Mouse (Mus musculus) ES-Bruce4 (cell line): ENCODE data around the gene Catsperz. TPM values are rescaled to one million over a fixed set of nuclear protein-coding genes. Genes with fewer than 3 reads are reported as not detected.
"Not testable (repeated sequence)": the region's sequence is repeated elsewhere in the genome, so short reads cannot be mapped to it uniquely, and the experiment has no call there.

Experiments
- H3K27ac ChIP-seq: 2 replicates; pipeline ENCODE4 v1.5.1; 2012; ENCODE audit warnings: low read length, inconsistent platforms; ENCODE audit not compliant: insufficient read depth
- H3K27me3 ChIP-seq: 2 replicates; pipeline ENCODE4 v1.6.1; 2012; ENCODE audit warnings: mild to moderate bottlenecking, low read length, inconsistent platforms; ENCODE audit not compliant: control insufficient read depth, poor library complexity, insufficient read depth, severe bottlenecking
- H3K36me3 ChIP-seq: 2 replicates; pipeline ENCODE4 v1.6.1; 2012; ENCODE audit warnings: inconsistent platforms, mild to moderate bottlenecking, low read length, moderate library complexity; ENCODE audit not compliant: control insufficient read depth, poor library complexity, insufficient read depth, severe bottlenecking
- H3K4me1 ChIP-seq: one replicate; pipeline ENCODE4 v1.8.1; 2011; ENCODE audit warnings: low read length; ENCODE audit not compliant: control insufficient read depth, insufficient read depth
- H3K4me3 ChIP-seq: 2 replicates; pipeline ENCODE4 v1.5.1; 2011; ENCODE audit warnings: low read depth, mild to moderate bottlenecking, low read length
- H3K9ac ChIP-seq: 2 replicates; pipeline ENCODE4 v1.6.1; 2012; ENCODE audit warnings: low read depth, mild to moderate bottlenecking, inconsistent platforms; ENCODE audit not compliant: poor library complexity, severe bottlenecking
- H3K9me3 ChIP-seq: replicated peaks from 2 replicates; pipeline ENCODE4 v1.6.1; 2012; ENCODE audit warnings: mild to moderate bottlenecking, low read length, inconsistent platforms; ENCODE audit not compliant: control insufficient read depth, poor library complexity, insufficient read depth, severe bottlenecking
- CTCF ChIP-seq: IDR thresholded peaks from one replicate; pipeline ENCODE4 v1.8.1; 2011; ENCODE audit warnings: low read depth, low read length
- EP300 ChIP-seq: IDR thresholded peaks from 2 replicates; pipeline ENCODE4 v1.6.1; 2011; ENCODE audit warnings: low read depth, low read length; ENCODE audit not compliant: insufficient read depth
- POLR2A ChIP-seq: IDR thresholded peaks from one replicate; pipeline ENCODE4 v1.8.1; 2011; ENCODE audit warnings: low read length; ENCODE audit not compliant: insufficient read depth
- polyA plus RNA-seq: library from polyadenylated mRNA; stranded (reverse); fragments of >200 nt; gene quantifications from 2 replicates; pipeline ENCODE4 v1.2.4, GENCODE M21; 2011; ENCODE audit warnings: low read depth; ENCODE audit not compliant: missing spikeins, insufficient read depth, insufficient read length

Catsperz gene
- polyA plus RNA-seq, 1 experiment, result 1.8 TPM

DNA sequence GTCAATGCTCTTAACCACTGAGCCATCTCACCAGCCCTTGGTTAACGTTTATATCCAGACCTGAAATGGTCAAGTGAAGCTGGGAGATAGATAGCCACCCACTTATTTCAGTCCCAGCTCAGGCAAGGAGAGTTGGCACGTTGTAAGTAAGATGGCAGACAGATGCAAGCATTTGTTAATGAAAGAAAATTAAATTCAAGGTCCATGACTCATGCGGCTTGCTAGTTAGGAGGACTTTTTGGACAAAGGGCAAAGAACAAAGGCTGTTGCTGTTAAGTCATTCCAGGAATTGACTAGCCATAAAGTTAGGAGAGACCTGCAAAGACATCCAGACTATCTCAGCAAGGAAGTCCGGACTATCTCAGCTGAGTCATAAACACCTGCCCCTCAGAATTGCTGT lies 25.5 kb downstream of the Catsperz start:
- Histone ChIP-seq H3K9ac (no peak overlapping the region), H3K27me3 (no peaks in the 10 kb centered on the region), H3K4me1 (no peaks in the 10 kb centered on the region), H3K4me3 (no peak overlapping the region), H3K27ac (no peak overlapping the region), H3K36me3 (no peaks in the 10 kb centered on the region), H3K9me3 (peaks cover 23% of the 10 kb centered on the region)
- TF ChIP-seq CTCF (no peak), POLR2A (no peak), EP300 (no peak)

DNA sequence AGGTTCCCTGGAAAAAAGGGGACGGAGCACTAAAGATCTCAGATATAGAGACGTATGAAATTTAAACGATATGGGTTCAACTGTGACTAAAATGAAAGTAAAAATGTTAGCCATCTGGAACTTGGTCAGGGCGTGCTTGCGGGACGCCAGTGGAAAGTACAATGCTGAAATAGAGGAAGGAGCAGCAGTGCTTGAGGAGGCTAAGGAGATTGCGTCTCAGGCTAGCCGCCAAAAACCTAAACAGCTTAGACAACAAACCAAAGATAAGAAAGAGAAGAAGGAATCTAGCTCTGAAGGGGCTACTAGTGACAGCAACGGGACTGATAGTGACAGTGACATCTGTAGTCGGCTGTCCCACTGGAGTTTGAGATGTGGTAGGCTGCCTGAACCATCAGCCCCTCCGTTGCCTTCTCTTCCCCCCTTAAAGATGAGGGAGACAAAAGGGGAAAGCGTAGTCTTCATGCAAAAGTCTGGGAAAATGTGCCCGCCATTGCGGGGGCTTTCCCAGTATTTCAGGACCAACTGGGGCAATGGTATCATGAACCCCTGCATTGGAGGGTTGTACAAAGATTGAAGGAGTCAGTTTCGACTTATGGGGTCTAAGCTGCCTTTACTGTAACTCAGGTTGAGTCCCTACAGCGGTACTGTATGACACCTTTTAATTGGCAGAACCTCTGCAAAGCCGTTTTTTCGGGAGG lies 29.4 kb downstream of the Catsperz start:
- not testable (repeated sequence) for H3K4me1 ChIP-seq, H3K27ac ChIP-seq, H3K36me3 ChIP-seq, H3K27me3 ChIP-seq, H3K4me3 ChIP-seq, H3K9ac ChIP-seq
- peaks cover 23% of the 10 kb centered on the region for H3K9me3 ChIP-seq

DNA sequence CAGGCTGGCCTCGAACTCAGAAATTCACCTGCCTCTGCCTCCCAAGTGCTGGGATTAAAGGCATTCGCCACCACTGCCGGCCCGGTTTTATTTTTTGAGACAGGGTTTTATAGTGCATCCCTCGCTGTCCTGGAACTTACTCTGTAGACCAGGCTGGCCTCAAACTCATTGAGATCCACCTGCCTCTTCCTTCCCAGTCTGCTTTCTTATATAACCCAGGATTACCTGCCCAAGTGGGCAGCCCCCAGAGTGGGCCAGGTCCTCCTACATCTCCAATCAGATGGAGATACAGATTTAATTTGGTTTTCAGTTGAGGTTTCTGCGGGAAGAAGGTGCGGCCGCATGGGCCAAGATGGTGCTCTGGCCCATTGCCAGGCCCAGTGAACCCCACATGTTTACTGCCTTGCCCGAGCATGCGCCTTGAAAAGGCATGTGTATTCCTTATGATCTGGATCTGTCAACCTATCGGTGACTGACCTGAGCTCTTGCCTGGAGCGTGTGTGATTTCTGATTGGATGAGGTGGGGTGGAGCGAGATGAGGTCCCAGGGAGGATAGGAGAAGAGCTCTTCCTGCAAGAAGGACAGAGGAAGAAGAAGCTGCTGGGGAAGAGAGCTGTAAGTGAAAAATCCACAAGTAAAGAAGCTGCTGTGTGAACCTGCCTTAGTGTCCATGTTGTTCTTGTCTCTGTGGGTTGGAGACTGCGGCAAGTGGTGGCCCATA lies 31.3 kb downstream of the Catsperz start:
- Histone ChIP-seq H3K36me3 (no peaks in the 10 kb centered on the region), H3K27ac (no peak overlapping the region), H3K9ac (no peak overlapping the region), H3K4me1 (peaks cover 1% of the 10 kb centered on the region), H3K4me3 (no peak overlapping the region), H3K27me3 (no peaks in the 10 kb centered on the region), H3K9me3 (peaks cover 17% of the 10 kb centered on the region)
- no peak for TF ChIP-seq EP300
- no peak for TF ChIP-seq CTCF
- no peak for TF ChIP-seq POLR2A

DNA sequence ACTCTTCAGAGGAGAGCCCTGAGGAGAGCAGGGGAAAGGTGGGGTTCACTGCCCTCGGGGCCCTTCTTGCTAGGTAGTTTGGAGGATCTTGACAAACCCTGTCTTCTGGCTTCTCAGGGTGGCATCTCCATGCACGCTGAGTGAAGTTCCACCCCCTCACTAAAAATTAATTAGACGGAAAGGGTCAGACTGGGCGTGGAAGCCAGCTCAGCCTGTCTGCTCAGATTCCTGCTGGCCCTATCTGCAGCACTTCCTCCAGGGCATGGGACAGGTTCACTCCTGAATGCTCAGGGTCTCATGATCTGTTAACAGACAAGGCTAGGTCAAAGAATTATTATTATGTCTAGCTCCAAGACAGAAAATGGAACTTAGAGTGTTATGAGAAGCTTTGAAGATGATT lies 32.7 kb downstream of the Catsperz start:
- Histone ChIP-seq H3K36me3 (no peaks in the 10 kb centered on the region), H3K4me3 (no peak overlapping the region), H3K27me3 (no peaks in the 10 kb centered on the region), H3K9me3 (peaks cover 12% of the 10 kb centered on the region), H3K9ac (no peak overlapping the region), H3K4me1 (peaks cover 1% of the 10 kb centered on the region), H3K27ac (no peak overlapping the region)
- TF ChIP-seq POLR2A, result no peak
- TF ChIP-seq EP300, result 0 out of 2 replicates have a peak, but pooled peaks have one; percentile 27

DNA sequence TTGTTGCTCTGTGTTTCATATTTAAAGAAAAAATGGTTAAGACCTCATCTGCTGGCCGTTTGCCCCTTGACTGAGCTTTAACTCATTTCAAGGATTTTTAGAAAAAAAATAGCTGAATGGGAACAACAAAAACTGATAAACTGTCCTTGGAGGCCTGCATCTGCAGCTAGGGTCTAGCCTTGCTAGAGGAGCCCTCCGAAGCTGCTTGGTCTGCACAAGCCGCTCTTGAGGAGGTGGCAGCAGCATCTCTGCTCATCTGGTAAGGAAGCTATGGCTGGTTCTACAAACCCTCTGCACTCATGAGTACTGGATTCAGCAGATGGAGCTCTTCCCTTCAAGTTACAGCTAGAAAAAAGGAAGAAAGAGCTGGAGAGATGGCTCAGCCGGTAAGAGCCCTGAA lies 47.2 kb downstream of the Catsperz start:
- no peak for TF ChIP-seq CTCF
- no peak for TF ChIP-seq EP300
- no peak for TF ChIP-seq POLR2A
- Histone ChIP-seq H3K27ac (no peak overlapping the region), H3K9ac (no peak overlapping the region), H3K36me3 (no peaks in the 10 kb centered on the region), H3K4me1 (no peaks in the 10 kb centered on the region), H3K27me3 (no peaks in the 10 kb centered on the region), H3K4me3 (no peak overlapping the region), H3K9me3 (no peaks in the 10 kb centered on the region; the same call in 1 of the 2 replicates)

DNA sequence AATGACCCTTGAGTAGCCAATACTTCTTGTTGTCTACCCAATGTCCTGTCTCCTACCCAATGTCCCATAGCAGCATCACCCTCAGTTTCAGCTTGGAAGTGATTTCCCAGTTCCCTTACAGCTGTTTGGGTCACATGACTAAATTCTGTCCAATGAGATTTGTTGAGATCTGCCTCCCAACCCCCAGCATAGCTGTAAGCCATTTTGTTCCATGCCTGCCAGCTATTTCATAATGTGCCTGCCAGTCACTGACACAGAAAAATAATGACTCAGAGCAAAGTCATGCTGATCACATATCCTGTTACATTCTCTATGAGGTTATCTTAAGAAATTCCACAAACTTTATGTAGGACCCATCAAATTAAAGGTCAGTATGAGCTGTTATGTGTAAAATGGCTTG lies 48.4 kb downstream of the Catsperz start:
- Histone ChIP-seq H3K36me3 (no peaks in the 10 kb centered on the region), H3K4me1 (no peaks in the 10 kb centered on the region), H3K9me3 (no peaks in the 10 kb centered on the region), H3K27me3 (no peaks in the 10 kb centered on the region), H3K9ac (no peak overlapping the region), H3K4me3 (no peak overlapping the region), H3K27ac (no peak overlapping the region)
- no peak for TF ChIP-seq EP300
- no peak for TF ChIP-seq CTCF
- TF ChIP-seq POLR2A, result no peak
